Mouse (Mus musculus) forebrain, postnatal 0 days (tissue): ENCODE data around the gene Cbr2. TPM values are rescaled to one million over a fixed set of nuclear protein-coding genes. Genes with fewer than 3 reads are reported as not detected.
A peak's percentile ranks its signal among the peaks of the same experiment; 100 is the strongest.

Experiments used
- ATAC-seq: fragments of 200-750 bp; cut with Nextera tagmentation; 2 replicates; pipeline ENCODE4 v1.8.0; 2017; ENCODE audit warnings: mild to moderate bottlenecking, moderate library complexity
- DNase-seq: peaks from one replicate; pipeline ENCODE4 v3.0.0-alpha.2; 2015
- H3K27ac ChIP-seq: fragments of 300-500 bp; sonication (generic); 2 replicates; pipeline ENCODE4 v1.5.1; 2014; ENCODE audit warnings: low read depth, mild to moderate bottlenecking, antibody characterized with exemption, low read length, moderate library complexity, mixed read lengths
- H3K27me3 ChIP-seq: fragments of 300-500 bp; sonication (generic); 2 replicates; pipeline ENCODE4 v1.6.1; 2014; ENCODE audit warnings: mild to moderate bottlenecking, low read length, mixed read lengths; ENCODE audit not compliant: insufficient read depth
- H3K36me3 ChIP-seq: fragments of 300-500 bp; sonication (generic); 2 replicates; pipeline ENCODE4 v1.6.1; 2014; ENCODE audit warnings: mild to moderate bottlenecking, moderate library complexity; ENCODE audit not compliant: insufficient read depth
- H3K4me1 ChIP-seq: fragments of 300-500 bp; sonication (generic); 2 replicates; pipeline ENCODE4 v1.6.1; 2014; ENCODE audit warnings: antibody characterized with exemption; ENCODE audit not compliant: insufficient read depth
- H3K4me2 ChIP-seq: fragments of 300-500 bp; sonication (generic); 2 replicates; pipeline ENCODE4 v1.6.1; 2014; ENCODE audit warnings: low read depth, mild to moderate bottlenecking, moderate library complexity
- H3K4me3 ChIP-seq: fragments of 300-500 bp; sonication (generic); 2 replicates; pipeline ENCODE4 v1.5.1; 2014; ENCODE audit warnings: low read depth, low read length, mixed read lengths
- H3K9ac ChIP-seq: fragments of 300-500 bp; sonication (generic); 2 replicates; pipeline ENCODE4 v1.6.1; 2014; ENCODE audit warnings: mild to moderate bottlenecking
- H3K9me3 ChIP-seq: fragments of 300-500 bp; sonication (generic); 2 replicates; pipeline ENCODE4 v1.6.1; 2016; ENCODE audit warnings: low read length
- CTCF ChIP-seq: sonication (generic); IDR thresholded peaks from 2 replicates; pipeline ENCODE4 v1.5.1; 2016; ENCODE audit warnings: antibody characterized with exemption, control low read depth, low read depth
- WGBS: fragments of 180-500 bp; shearing (Covaris S2); extraction: QIAGEN DNeasy Blood & Tissue Kit; methylation state at CpG from one replicate; pipeline ENCODE4 v1.1.7; 2014; 5-methylcytosine and 5-hydroxymethylcytosine counted together
- polyA plus RNA-seq: library from polyadenylated mRNA; unstranded; fragments of >200 nt; fragmentation: Nextera tagmentation; extraction: Ambion mirVana; gene quantifications from 2 replicates; pipeline ENCODE4 v1.2.1, GENCODE M21; 2015
- total RNA-seq: library from RNA; depleted of rRNA; stranded (reverse); fragments of >200 nt; gene quantifications from 2 replicates; pipeline ENCODE4 v1.2.3, GENCODE M21; 2014

Cbr2 gene
- total and polyA plus RNA-seq, 2 experiments from 2014 or later: 3.1 to 3.6 TPM

- no peak overlapping the region for H3K9ac ChIP-seq
- no peak for ATAC-seq
- H3K4me1 ChIP-seq: no peaks in the 10 kb centered on the region; the same call in 1 of the 2 replicates
- no peak overlapping the region for H3K4me3 ChIP-seq
- TF ChIP-seq CTCF: no peak
- H3K4me2 ChIP-seq: no peak overlapping the region
- H3K27ac ChIP-seq: no peak overlapping the region
- no peaks in the 10 kb centered on the region for H3K27me3 ChIP-seq
- H3K9me3 ChIP-seq: no peaks in the 10 kb centered on the region
- WGBS: 85% methylated on average over 7 of the region's 7 CpGs
- DNase-seq: no peak
- H3K36me3 ChIP-seq: peaks cover 23% of the 10 kb centered on the region
These were observed 8.4 kb downstream of the Cbr2 start for GRCm38 (mm10) chr11:120723509-120723908.

GRCm38 (mm10) chr11:120722761-120723382, 9.0 kb downstream of the Cbr2 start:
- no peak for TF ChIP-seq CTCF
- WGBS: 88% methylated on average over 11 of the region's 11 CpGs
- ATAC-seq: no peak

GRCm38 (mm10) chr11:120722067-120722630, 9.8 kb downstream of the Cbr2 start:
- DNase-seq (no peak), ATAC-seq (peak; percentile 17)
- Histone ChIP-seq H3K4me3 (peak overlapping the region; percentile 71), H3K36me3 (peaks cover 36% of the 10 kb centered on the region), H3K4me2 (peak overlapping the region; percentile 91), H3K27me3 (no peaks in the 10 kb centered on the region), H3K4me1 (no peaks in the 10 kb centered on the region; the same call in 1 of the 2 replicates), H3K27ac (no peak overlapping the region), H3K9ac (peak overlapping the region; percentile 74), H3K9me3 (no peaks in the 10 kb centered on the region)
- WGBS: 18% methylated on average over 21 of the region's 21 CpGs
- TF ChIP-seq CTCF: peak; percentile 21

More at GRCm38 (mm10) chr11:120722761-120723382, 9.0 kb downstream of the Cbr2 start:
- peaks cover 29% of the 10 kb centered on the region for H3K36me3 ChIP-seq
- peak overlapping the region; percentile 91 for H3K4me2 ChIP-seq
- no peaks in the 10 kb centered on the region for H3K27me3 ChIP-seq
- DNase-seq: no peak
- no peaks in the 10 kb centered on the region for H3K9me3 ChIP-seq
- H3K9ac ChIP-seq: peak overlapping the region; percentile 74; the same call in 1 of the 2 replicates
- H3K4me3 ChIP-seq: peak overlapping the region; percentile 71
- no peak overlapping the region for H3K27ac ChIP-seq
- no peaks in the 10 kb centered on the region; the same call in 1 of the 2 replicates for H3K4me1 ChIP-seq

GRCm38 (mm10) chr11:120721124-120722066, 10.5 kb downstream of the Cbr2 start, which contains the start of gene Rac3:
Rac3 (plus strand) TSS chr11:120721470.
- no peaks in the 10 kb centered on the region for H3K27me3 ChIP-seq
- 2% methylated on average over 89 of the region's 90 CpGs for WGBS

GRCm38 (mm10) chr11:120720450-120720849, 11.5 kb downstream of the Cbr2 start:
- Histone ChIP-seq H3K36me3 (peaks cover 51% of the 10 kb centered on the region), H3K4me2 (peak overlapping the region; percentile 91)

More at GRCm38 (mm10) chr11:120721124-120722066, 10.5 kb downstream of the Cbr2 start, which contains the start of gene Rac3:
- Histone ChIP-seq H3K4me2 (peak within 1 kb of the TSS; percentile 91), H3K27ac (peak within 1 kb of the TSS; percentile 64; the same call in 1 of the 2 replicates), H3K4me1 (no peaks in the 10 kb centered on the region; the same call in 1 of the 2 replicates), H3K9me3 (no peaks in the 10 kb centered on the region), H3K36me3 (peaks cover 42% of the 10 kb centered on the region), H3K9ac (peak within 1 kb of the TSS; percentile 74), H3K4me3 (peak within 1 kb of the TSS; percentile 71)
- DNase-seq (peak; percentile 88), ATAC-seq (peak; percentile 89)
- no peak for TF ChIP-seq CTCF

GRCm38 (mm10) chr11:120719841-120720376, 12.0 kb downstream of the Cbr2 start:
- H3K36me3 ChIP-seq: peaks cover 53% of the 10 kb centered on the region
- no peak overlapping the region for H3K27ac ChIP-seq
- H3K4me1 ChIP-seq: peaks cover under 1% of the 10 kb centered on the region; the same call in 1 of the 2 replicates
- DNase-seq (no peak), ATAC-seq (no peak)
- H3K9me3 ChIP-seq: no peaks in the 10 kb centered on the region
- no peak for TF ChIP-seq CTCF
- H3K4me2 ChIP-seq: no peak overlapping the region
- no peaks in the 10 kb centered on the region for H3K27me3 ChIP-seq
- H3K9ac ChIP-seq: no peak overlapping the region
- H3K4me3 ChIP-seq: no peak overlapping the region
- 86% methylated on average over 13 of the region's 13 CpGs for WGBS

More at GRCm38 (mm10) chr11:120720450-120720849, 11.5 kb downstream of the Cbr2 start:
- ATAC-seq (peak; percentile 61), DNase-seq (peak; percentile 94)
- Histone ChIP-seq H3K4me1 (no peaks in the 10 kb centered on the region; the same call in 1 of the 2 replicates), H3K4me3 (peak overlapping the region; percentile 71), H3K27ac (no peak overlapping the region), H3K9ac (peak overlapping the region; percentile 74), H3K9me3 (no peaks in the 10 kb centered on the region), H3K27me3 (no peaks in the 10 kb centered on the region)
- 10% methylated on average over 17 of the region's 17 CpGs for WGBS
- TF ChIP-seq CTCF: peak; percentile 96
